Mouse (Mus musculus) right cerebral cortex, adult 18-20 months (tissue): ENCODE data around the gene Fam184b.

Experiments
- DNase-seq: peaks from one replicate; pipeline ENCODE4 v3.0.0; 2022; ENCODE audit warnings: mixed read lengths

Gene Fam184b

DNA sequence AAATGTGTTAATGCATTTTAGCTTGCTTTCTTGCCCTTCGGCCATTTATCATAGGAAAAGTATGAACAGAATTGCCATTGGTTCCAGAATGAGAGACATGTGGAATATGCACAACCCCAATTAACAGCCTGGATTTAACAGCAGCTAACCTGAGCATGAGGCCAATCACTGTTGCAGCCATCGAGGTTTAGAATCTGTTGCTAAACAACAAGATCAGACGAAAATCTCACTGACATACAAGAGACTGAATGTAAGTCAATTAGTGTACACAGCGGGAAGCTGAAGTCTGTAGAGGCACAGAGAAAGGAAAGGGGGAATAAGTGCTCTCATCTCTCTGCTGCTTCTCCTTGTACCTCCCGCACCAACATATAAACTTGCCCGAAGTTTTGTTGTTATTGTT is 46.1 kb downstream of the Fam184b start:
- DNase-seq = no peak

DNA sequence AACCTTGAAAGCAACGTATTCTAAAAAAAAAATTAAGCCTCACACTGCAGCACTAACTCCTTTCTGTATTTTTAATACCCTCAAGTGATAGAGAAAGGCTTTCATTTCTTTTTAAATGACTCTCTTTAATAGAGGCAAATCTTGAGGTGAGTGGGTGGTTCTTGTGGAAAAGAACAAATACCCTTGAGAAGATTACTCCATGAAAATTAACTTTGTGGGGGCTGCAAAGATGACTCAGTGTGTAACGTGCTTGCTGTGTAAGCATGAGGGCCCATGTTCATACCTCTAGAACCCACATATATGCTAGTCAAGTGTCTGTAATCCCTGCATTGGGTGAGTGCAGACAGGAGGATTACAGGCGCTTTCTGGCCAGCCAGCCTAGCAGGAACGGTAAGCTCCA is 49.3 kb downstream of the Fam184b start:
- DNase-seq = peak; percentile 51

DNA sequence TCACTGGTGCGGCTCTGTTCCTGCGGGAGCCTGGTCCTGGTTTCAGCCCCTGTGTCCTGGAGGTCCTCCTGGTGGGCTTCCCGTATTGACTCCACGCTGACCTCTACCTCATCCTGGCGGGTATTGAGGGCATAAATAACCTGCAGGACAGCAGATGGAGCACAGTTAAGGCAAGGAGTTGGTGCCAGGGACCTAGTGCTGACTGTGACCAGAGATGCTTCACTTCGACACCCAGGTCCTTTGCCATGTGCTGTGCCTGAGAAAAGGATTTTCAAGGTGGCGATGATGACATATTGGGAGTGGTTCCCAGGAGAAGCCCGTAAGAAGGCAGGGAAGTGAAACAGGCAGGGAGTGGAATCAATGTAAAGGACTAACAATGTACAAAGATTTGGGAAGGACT is 54.8 kb downstream of the Fam184b start:
- DNase-seq = no peak

DNA sequence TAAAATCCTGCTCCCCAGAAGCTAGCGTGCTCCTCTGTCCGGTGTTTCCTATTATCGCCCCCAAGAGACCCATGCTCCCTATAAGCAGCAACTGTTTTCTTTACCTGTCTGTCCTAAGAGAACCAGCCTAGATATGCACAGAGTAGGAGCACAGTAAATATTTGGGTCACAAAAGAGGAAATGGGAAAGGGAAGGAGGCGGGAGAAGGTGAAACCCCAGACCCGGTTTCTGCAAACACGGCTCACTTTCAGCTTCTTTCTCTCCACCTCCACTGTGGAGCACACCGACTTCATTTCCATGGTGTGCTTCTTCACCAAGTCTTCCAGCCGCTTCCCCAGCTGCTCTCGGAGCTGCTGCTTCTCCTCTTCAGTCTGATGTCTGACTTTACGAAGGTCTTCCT is 59.1 kb downstream of the Fam184b start:
- no peak for DNase-seq

DNA sequence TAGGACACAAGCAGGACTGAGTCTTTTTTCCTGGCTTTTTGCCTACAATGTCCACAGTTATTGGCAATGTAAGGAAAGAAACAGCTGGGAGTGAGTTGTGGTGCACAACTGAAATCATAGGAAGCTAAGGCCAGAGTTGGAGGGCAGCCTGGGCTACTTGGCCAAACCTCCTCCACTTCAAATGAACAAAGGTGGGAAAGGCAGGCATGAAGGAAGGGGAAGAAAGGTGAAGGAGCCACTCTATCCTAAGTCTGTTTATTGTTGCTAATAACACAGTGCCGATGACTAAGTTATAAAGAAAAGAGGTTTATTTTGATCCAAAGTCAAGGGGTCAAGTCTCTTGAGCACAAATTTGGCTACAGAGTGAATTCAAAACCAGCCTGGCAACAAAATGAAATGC is 62.0 kb downstream of the Fam184b start:
- DNase-seq = no peak

DNA sequence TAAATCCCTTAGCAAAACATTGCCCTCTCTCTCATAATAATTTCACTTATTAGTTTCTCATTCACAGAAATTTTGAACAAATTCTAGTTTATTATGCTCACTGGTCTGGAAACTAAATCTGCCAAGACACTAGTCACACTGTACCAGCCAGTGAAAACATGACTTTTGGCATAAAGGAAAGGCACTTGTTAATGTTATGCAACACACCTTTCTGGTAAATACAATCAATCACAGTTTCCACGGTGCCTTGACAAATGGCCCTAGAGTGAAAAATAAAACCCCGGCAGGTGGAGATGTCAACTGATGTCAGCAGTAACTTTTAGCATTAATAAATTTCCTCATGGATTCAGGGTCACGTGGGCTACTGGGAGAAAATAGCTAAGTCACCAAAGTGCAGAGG is 62.7 kb downstream of the Fam184b start:
- no peak for DNase-seq

DNA sequence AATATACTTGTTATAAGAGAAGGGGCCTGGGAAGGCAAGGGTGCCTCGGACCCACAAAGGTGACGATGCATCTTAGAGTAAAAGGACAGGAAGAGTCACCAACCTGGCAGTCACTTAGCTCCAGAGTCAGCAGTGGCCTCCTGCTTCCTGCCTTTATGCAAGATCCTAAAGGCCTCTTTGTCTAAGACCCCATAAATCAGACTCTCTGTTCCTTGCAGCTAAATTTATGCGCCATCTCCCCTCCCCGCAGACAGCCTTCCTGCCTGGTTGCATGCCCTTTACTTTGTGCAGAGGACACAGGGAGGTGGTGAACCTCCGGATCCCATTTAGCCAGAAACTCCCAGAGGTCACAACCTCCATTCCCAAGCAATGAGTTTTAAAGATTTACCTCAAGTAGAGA is 66.6 kb downstream of the Fam184b start:
- no peak for DNase-seq

DNA sequence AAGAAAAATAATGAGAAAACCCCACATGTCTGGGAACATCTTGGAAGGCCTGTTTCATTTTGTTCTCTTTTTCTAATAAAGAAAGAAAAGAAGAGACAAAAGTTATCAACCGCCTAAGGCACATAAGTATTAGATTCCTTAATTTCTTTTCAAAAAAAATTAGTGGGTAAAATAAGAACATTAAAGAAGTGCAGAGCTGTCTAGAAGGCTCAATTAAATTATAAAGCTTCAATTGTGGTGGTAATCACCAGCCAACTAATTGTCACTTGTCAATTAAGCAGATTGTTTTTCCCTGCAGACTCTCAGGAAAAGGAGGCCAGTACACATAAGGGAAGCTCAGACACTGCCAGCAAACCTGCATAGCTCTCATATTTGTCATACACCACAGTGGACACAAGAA is 73.6 kb downstream of the Fam184b start:
- DNase-seq = no peak

DNA sequence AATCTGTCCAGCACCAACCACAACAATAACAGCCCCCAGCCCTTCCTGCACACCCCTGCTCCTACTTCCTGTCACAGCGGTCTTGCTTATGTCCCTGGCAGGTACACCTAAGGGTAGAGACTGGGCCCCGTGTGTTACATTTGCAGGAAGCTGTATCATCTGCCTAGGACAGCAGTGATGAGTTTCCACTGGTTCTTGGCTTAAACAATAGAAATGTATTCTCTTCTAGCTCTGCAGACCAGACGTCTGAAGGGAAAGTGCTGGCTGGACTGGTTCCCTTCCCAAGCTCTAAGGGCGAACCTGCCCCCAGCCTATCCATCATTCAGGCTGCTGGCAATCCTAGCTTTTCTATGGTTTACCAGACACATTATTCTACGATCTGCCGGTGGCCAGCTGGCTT is 75.4 kb downstream of the Fam184b start:
- no peak for DNase-seq

DNA sequence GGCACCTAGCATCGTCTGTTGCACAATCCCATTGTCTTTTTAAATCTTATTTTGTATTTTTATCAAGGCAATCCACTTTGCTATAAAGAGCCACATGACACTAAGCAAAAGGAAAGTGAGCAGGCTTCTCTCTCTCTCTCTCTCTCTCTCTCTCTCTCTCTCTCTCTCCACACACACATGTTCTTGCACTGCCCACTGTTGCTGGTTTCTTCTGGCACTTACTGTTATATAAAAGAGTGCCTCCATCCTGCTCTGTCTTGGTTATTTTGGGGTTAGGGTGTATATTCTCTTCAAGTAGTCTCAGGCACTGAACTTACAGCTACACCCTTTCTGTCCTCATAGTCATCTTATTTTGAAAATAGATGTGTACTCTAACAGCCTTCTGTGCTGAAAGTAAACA is 89.8 kb downstream of the Fam184b start:
- no peak for DNase-seq

DNA sequence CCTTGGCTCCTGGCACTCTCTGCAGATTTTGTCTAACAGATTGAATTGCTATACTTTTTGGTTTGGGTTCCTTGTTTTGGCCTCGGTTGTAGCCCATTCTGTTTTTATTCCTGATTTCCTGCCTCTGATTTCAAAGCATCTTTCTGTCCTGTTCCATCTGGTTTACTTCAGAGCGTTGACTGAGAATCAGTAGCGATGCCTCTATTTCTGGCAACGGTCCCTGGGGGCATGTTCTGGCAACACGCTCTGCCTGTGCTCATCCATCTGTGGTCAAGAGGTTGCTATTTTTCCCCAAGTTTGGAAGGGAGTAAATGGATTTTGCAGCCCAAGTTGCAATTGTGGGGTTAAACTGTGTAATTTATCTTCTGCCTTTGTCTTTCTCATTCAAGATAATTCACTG is 96.0 kb downstream of the Fam184b start:
- DNase-seq = no peak

DNA sequence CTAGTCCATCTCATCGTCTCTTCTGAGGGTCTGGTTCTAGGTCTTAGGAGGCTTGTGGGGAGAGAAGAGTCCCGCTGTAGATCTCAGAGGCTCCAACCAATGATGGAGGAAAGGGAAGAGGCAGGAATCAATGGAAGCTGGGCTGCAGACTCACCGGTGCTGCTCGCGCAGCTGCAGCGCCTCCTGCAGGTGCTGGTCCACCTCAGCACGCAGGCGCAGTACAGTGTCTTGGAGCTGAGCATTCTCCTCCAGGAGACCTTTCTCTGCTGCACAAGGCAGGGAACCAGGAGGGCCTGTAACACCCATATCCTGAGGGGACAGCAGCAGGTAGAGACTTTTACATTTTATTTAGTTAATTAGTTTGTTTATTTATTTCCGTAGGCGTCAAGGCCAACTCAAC is 99.9 kb downstream of the Fam184b start:
- no peak for DNase-seq

DNA sequence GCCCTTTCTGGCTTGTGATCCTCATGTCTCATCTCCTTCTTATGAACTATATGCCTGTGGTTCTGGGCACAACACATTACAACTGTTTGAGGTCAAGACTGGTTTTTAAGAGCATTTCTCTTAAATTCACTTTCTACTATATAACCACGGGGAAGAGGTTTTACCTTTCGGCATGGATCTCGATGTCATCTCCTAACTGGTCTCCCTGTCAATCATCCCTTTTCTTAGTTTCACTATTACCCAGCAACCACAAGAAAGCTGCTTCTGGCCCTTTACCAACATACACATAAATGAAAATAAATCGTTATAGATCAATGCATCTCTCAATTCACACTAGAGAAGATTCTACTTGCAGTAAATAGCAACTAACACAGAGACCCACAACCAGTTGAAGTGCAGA is 104.2 kb downstream of the Fam184b start:
- no peak for DNase-seq

DNA sequence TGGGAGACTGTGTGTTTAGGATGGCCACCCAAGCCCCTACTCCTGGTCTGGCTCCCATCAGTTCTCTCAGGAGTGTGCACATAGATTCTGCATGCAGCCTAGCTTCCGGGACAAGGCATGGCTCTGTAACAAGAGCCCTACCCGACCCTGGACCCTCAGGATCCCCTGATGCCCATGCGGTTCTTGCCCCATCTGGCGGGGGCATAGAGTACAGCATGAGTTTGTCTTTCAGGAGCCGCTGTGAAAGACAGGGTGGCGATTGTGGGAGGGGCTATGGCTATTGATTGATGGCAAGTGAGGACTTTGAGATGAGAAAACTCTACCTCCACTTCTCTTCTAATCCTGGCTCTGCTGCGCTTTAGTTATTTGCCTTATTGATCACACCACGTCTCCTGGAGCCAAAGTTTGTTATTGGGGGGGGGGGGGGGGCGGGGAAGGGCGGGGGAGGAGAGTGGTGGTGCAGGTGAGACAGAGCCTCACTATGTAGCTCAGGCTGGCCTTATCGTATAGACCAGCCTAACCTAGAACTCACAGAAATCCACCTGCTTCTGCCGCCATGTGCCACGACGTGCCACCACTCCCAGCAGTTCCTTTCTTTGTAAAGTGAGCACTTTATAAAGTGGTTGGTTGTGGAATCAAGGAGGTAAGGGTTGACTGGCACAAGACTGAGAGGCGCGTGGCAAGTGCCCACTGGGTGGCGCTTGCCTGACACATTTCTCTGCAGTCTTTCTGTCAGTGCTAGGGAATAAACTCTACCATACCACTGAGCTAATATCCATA is 104.9 kb downstream of the Fam184b start:
- DNase-seq = peak; percentile 73

DNA sequence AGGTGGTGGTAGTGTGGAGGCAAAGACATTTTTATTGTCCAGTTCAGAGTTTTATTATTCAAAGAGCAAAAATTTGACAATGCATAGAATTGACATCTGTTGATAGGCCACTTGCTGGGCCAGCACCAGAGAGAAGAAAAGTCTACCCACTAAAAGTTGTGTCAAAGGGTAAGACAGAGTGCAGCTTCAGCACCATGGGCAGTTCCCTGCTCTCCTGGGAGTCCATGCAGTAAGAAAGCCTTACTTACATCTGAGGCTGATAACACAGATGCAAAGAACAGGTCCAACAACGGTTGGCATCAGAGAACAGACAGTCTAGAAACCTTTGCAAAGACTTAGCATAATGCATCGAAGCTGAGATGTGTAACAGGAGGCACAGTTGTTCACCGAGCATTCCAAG is 109.7 kb downstream of the Fam184b start:
- no peak for DNase-seq

DNA sequence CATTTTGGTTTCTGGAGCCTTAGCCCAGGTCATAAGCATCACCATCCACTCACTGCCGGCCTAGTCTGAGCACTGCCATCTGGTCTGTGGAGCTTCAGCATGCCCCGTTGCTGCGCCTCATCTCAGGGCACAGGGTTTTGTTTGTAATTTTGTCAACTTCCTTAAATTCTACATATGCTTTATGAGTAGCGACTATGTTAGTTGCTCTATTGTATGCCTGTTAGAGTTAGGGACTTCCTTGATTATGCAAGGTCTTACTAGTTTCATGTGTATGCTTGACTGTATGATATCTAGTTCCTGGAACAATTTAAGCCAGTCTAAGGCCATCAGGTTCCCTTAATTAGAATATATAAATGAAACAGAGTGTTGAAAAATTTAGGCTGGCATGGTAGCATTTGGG is 113.1 kb downstream of the Fam184b start:
- DNase-seq = no peak

DNA sequence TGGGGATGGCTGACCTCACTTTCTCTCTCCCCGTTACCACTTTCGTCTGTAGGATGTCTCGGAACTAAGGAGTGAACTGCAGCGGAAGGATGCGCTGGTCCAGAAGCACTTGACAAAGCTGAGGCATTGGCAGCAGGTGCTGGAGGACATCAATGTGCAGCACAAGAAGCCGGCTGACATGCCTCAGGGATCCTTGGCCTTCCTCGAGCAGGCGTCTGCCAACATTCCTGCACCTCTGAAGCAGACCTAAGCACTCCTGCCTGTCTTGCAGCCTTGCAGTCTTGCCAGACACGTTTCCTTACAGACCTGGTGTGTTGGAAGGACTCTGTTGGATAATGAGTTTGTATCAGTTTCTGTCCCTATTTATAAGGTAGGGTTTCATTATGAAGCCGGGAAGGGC is 114.3 kb downstream of the Fam184b start:
- no peak for DNase-seq

DNA sequence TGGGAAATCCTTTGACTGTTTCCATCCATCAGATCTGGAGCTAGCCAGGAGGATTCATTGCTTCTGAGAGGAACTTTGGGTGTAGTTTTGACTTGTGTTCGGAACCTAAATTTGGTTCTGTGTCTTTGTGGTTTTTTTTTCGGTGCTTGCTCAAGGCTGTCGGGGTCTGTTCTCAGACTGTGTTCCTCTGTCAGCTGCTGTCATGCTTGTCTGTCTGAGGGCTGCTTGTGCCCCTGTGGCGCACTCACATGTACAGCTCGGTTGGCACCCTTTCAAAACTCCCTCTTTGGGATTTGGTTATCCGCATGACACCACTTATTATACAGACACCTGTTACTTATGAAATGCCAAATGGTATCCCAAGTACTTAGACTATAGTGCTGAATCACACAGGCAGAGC is 117.8 kb downstream of the Fam184b start:
- no peak for DNase-seq

DNA sequence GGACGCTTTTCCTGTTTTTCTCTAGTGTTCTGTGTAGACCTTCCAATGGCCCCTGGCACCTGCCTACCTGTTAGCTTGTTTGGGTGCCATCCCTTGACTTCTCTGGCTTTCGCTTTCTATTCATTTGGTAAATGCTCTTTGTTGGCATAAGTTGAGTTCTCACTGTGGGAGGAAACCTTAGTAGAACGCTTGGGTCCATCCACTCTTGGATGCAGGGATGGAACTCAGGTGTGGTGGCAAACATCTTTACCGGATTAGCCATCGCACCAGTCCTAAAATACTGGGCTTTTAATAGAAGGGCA is 118.7 kb downstream of the Fam184b start:
- DNase-seq = no peak

DNA sequence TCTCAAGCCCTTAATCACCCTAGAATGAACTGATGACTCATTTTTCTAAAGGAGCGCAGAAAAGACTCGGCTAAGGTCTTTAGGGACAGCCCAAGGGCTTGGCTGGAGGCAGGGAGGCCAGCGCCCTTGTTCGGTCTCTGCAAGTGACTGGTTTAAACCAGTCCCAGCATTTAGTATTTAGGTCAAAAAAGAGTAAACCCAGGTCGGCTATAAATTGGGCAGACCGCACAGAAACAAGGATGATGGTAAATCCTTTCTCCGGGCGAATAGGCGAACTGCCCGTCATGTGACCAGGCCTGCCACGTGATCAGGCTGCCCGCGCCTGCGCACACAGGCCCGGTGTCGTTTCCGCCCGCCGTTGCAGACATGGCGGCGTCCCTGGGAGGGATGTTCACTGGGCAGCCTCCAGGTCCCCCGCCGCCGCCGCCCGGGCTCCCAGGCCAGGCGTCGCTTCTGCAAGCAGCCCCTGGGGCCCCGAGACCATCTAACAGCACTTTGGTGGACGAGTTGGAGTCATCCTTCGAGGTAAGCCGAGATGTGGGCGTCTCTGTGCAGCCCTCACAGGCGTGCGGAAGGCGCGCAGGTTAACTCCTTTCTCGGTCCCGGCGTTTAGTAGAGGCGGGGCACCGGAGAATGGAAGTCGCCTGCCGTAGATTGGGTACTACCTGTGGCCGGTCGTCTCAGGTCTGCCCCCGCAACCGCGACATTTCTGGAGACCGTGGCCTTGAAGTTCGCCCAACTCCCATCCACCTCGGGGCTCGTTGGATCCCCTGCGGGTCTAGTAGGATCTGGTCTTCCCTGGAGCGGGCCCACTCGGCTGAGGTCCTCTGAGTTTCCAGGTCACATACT is 119.2 kb downstream of the Fam184b start, which contains the start of gene Med28:
Med28 (plus strand) TSS at position 270 of the 849 bp plus-strand sequence.
- peak; percentile 95 for DNase-seq

DNA sequence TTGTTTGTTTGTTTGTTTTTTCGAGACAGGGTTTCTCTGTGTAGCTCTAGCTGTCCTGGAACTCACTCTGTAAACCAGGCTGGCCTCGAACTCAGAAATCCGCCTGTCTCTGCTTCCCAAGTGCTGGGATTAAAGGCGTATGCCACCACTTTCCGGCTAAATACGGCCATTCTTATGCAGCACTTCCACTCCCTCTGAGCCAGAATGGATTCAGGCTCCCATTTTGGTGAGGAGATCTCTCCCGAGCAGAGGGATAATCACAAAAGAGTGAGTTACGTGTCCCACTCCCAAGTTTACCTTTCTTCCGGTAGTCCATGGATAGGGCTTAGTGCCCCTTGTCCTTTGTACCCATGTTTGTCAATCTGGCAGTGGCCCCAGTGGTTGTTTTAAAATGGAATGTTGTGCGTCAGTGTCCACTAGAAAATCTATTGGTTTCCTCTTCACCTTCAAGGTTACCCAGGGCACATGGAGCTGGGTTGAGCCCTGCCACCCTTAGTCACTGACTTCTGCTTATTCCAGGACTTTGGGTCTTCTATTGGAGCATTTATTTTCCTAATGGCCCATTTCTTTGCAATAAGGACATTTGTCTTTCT is 124.2 kb downstream of the Fam184b start:
- DNase-seq = no peak

DNA sequence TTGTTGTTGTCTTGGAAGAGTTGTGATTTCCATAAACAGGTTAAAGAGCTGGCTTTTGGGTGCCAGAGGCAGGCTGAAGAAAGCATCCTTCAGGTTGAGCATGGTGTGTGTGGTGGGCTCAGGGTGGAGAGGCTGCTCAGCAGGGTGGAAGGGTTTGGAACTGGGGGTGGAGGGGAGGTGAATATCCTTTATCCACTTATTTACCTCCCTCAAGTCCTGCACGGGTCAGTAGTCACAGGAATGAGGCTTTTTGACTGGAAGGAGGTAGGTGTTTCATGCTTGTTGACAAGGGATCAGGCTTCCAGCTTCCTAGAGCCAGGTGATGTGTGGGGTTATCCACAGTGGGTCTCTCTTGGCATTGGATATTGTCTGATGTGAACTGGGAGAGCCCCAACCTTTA is 124.8 kb downstream of the Fam184b start:
- no peak for DNase-seq

DNA sequence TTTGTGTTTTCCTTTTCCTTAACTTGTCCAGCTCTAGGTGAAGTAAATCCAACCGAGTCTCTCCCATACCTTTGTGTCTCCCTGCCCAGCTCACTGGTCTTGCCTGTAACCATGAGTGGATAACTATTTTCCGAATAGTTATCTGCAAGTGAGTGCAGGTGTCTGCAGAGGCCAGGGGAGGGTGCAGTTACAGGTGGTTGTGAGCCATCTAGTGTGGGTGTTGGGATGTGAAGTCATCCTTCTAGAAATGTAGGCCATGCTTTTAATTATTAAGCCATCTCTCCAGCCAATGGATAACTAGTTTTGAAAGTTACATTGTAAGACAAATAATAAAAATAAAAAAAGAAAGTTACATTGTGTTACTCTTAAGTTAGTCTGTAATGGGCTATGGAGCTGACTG is 125.9 kb downstream of the Fam184b start:
- no peak for DNase-seq

DNA sequence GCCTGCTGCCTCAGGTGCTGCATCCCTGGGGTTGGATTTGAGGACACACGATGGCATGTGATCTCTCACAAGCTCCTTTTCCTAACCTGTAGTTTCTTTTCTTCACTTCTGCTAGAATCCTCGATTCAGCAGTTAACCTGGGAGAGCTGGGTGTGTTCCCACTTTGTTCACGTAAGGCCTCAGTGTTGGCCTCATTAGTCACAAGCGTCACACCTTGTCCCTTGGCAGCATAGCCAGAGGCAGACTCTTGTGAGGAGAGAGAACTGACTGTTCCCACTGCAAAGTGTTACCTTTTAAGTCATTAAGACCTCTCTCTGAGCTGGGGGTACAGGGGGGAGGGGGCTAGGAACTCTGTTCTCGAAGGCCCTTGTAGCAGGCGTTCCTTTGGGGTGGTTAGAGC is 126.5 kb downstream of the Fam184b start:
- no peak for DNase-seq
